Mouse (Mus musculus) NIH3T3 (cell line): ENCODE data around the gene Rasgef1b.
"Not testable (repeated sequence)": the region's sequence is repeated elsewhere in the genome, so short reads cannot be mapped to it uniquely, and the experiment has no call there.

ENCODE experiments used
- DNase-seq: peaks from one replicate; pipeline ENCODE4 v3.0.0-alpha.2; 2012; ENCODE audit warnings: low read depth

Gene Rasgef1b

GRCm38 (mm10) chr5:99251379-99252202 is 477.3 kb downstream of the Rasgef1b start:
- DNase-seq, result no peak

GRCm38 (mm10) chr5:99250820-99251219 is 478.0 kb downstream of the Rasgef1b start:
- no peak for DNase-seq

- DNase-seq, result peak; percentile 96
Observed at GRCm38 (mm10) chr5:99248501-99248900, 480.4 kb downstream of the Rasgef1b start.

- peak; percentile 41 for DNase-seq
Observed at GRCm38 (mm10) chr5:99247915-99248314, 480.9 kb downstream of the Rasgef1b start.

- DNase-seq, result no peak
Observed at GRCm38 (mm10) chr5:99247441-99247840, 481.4 kb downstream of the Rasgef1b start.

GRCm38 (mm10) chr5:99246972-99247371 is 481.9 kb downstream of the Rasgef1b start:
- no peak for DNase-seq

- DNase-seq, result peak; percentile 42
Observed at GRCm38 (mm10) chr5:99241988-99242740, 486.7 kb downstream of the Rasgef1b start.

GRCm38 (mm10) chr5:99240501-99240900 is 488.4 kb downstream of the Rasgef1b start:
- DNase-seq, result no peak

GRCm38 (mm10) chr5:99239677-99240076 is 489.2 kb downstream of the Rasgef1b start:
- no peak for DNase-seq

- DNase-seq, result peak; percentile 35
Observed at GRCm38 (mm10) chr5:99238150-99238549, 490.7 kb downstream of the Rasgef1b start.

- peak; percentile 22 for DNase-seq
Observed at GRCm38 (mm10) chr5:99236888-99237752, 491.7 kb downstream of the Rasgef1b start.

GRCm38 (mm10) chr5:99236431-99236830 is 492.4 kb downstream of the Rasgef1b start:
- DNase-seq, result no peak

- no peak for DNase-seq
Observed at GRCm38 (mm10) chr5:99234275-99234674, 494.6 kb downstream of the Rasgef1b start.

GRCm38 (mm10) chr5:99233176-99233575 is 495.7 kb downstream of the Rasgef1b start:
- DNase-seq, result peak; percentile 14

GRCm38 (mm10) chr5:99232410-99232809 is 496.5 kb downstream of the Rasgef1b start:
- no peak for DNase-seq

- peak; percentile 58 for DNase-seq
Observed at GRCm38 (mm10) chr5:99230476-99230875, 498.4 kb downstream of the Rasgef1b start.

GRCm38 (mm10) chr5:99227361-99227760 is 501.5 kb downstream of the Rasgef1b start:
- no peak for DNase-seq

GRCm38 (mm10) chr5:99224571-99225011 is 504.3 kb downstream of the Rasgef1b start:
- DNase-seq, result peak; percentile 37

- DNase-seq, result peak; percentile 74
Observed at GRCm38 (mm10) chr5:99223869-99224498, 504.9 kb downstream of the Rasgef1b start.

- no peak for DNase-seq
Observed at GRCm38 (mm10) chr5:99218385-99218784, 510.5 kb downstream of the Rasgef1b start.

GRCm38 (mm10) chr5:99216588-99217152 is 512.2 kb downstream of the Rasgef1b start:
- DNase-seq, result not testable (repeated sequence)
